Mouse (Mus musculus): ENCODE results near the gene Prpsap1. TPM values are rescaled to one million over a fixed set of nuclear protein-coding genes. Genes with fewer than 3 reads are reported as not detected.
A peak's percentile ranks its signal among the peaks of the same experiment; 100 is the strongest.
"Not testable (repeated sequence)": the region's sequence is repeated elsewhere in the genome, so short reads cannot be mapped to it uniquely, and the experiment has no call there.

The Prpsap1 gene
- polyA plus RNA-seq, 1 experiment from 2014 or later: 45.1 TPM

DNA sequence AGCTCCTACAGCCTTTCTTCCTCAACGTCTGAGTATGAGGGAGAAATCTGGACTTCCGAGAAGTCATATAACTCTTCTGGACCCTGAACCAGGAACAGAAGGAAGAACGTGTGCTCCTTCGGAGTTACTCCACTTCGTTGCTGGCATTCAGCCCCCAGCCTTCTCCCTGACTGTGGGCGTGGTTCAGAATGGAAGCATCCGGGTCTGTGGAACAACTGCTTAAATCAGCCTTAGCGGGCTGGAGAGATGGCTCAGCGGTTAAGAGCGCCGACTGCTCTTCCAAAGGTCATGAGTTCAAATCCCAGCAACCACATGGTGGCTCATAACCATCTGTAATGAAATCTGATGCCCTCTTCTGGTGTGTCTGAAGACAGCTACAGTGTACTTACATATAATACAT lies 67.7 kb downstream of the Prpsap1 start:
- ATAC-seq (ENCODE audit: insufficient read depth); H3K27me3 ChIP-seq; H3K27ac ChIP-seq (replicated peaks); H3K9ac ChIP-seq; H3K4me3 ChIP-seq (replicated peaks); H3K4me2 ChIP-seq; H3K9me3 ChIP-seq (replicated peaks); H3K36me3 ChIP-seq (replicated peaks): not testable (repeated sequence)
- peaks cover 42% of the 10 kb centered on the region for H3K4me1 ChIP-seq (replicated peaks)
- WGBS (ENCODE audit: insufficient replicate concordance): 83% methylated on average over 11 of the region's 11 CpGs

DNA sequence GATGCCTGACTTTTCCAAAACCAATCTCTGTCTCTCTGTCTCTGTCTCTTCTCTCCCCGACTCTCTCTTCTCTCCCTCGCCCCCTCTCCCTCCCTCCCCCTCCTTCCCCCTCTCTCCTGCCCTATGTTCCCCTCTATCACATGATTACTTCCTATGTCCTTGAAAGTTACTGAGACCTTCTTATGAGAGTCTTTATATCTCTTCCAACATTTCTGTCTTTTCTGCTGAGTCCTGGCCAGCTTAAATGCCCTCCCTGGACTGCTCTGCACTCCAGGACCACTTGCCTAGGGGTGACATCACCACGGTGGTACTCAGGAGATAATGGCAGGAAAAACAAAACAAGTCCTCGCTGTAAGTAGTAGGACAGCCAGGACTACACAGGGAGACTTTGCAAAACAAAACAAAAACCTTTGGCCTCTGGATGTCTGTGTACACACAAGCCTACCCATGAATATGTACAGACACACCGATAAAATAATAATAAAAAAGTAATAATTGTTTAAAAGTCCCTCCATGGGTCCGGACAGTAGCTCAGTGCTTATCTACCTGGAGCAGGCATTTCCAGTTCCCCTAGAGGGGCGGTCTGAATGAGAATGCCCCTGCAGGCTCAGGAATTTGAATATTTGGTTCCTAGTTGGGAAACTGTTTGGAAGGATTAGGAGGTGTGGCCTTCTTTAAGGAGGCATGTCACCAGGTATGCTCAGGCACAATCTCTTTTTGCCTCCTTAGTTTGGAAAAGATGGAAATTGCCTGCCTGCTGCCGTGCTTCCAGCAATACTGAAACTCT lies 69.2 kb downstream of the Prpsap1 start:
- Histone ChIP-seq H3K9ac (no peak overlapping the region), H3K4me2 (no peak overlapping the region), H3K36me3 (replicated peaks) (no peaks in the 10 kb centered on the region), H3K4me3 (replicated peaks) (no peak overlapping the region), H3K9me3 (replicated peaks) (no peaks in the 10 kb centered on the region), H3K27ac (replicated peaks) (0 out of 2 replicates have a peak overlapping the region, but pooled peaks have one; percentile 39), H3K4me1 (replicated peaks) (peaks cover 27% of the 10 kb centered on the region), H3K27me3 (no peaks in the 10 kb centered on the region)
- 22% methylated on average over 8 of the region's 8 CpGs for WGBS (ENCODE audit: insufficient replicate concordance)
- ATAC-seq (ENCODE audit: insufficient read depth): no peak

DNA sequence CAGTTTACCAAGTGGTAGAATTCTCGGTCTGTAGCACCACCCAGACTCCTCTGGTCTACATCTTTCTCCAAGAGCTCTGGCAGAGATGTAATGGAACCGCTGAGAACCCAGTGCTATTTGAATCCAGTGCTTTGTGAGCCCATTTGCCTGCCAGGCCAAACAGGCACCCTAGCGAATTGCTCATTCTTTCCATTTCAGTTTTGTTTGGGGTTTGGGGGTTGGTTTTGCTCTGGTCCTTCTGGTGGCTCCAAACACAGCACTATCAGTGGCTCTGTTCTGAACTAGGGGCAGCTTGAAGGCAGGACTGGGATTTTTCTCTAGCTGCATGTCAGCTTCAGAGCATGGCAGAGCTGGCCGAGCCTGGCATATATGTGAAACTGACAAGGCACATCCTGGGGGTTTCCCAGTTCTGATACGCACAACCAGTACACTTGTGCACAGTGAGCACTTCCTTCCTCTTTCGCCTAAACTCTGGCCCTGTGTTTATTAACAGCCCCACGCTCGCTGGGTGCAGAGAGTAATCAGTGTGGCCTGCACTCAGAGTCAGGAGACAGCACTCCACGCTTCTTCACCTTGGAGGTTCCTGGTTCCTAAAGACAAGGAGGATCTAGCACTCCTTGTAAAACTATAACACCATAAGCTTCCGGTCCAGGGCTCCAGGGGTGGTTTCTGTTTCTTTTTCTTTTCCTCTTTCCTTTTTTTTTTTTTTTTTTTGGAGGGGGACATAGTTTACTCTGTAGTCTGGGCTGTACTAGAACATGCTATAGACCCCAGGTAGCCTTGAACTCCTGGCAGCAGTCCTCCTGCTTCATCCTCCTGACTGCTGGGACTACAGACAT lies 70.0 kb downstream of the Prpsap1 start:
- no peak overlapping the region for H3K4me2 ChIP-seq
- peaks cover 20% of the 10 kb centered on the region for H3K4me1 ChIP-seq (replicated peaks)
- WGBS (ENCODE audit: insufficient replicate concordance): 32% methylated on average over 10 of the region's 10 CpGs
- H3K4me3 ChIP-seq (replicated peaks): no peak overlapping the region
- peak; percentile 38; the same call in 1 of the 2 replicates for ATAC-seq (ENCODE audit: insufficient read depth)
- peak overlapping the region; percentile 39; the same call in 1 of the 2 replicates for H3K27ac ChIP-seq (replicated peaks)
- no peaks in the 10 kb centered on the region for H3K27me3 ChIP-seq
- H3K36me3 ChIP-seq (replicated peaks): no peaks in the 10 kb centered on the region
- H3K9ac ChIP-seq: no peak overlapping the region
- H3K9me3 ChIP-seq (replicated peaks): no peaks in the 10 kb centered on the region

DNA sequence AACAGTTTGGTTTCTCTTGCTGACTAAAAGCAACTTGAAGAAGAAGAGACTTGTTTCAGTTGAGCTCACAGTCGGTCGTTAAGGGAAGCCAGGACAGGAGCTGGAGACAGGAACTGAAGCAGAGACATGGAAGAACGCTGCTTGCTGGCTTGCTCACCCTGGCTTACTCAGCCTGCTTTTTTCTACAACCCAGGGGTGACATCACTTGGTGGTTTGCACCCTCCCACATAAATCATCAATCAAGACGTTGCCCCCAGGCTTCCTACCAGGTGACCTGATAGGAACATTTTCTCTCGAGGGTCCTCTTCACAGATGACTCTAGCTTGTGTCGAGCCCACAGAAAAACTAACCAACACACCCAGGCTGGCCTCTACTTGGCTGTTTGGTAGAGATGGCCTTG lies 70.8 kb downstream of the Prpsap1 start:
- Histone ChIP-seq H3K9ac (no peak overlapping the region), H3K4me3 (replicated peaks) (no peak overlapping the region), H3K27ac (replicated peaks) (no peak overlapping the region), H3K36me3 (replicated peaks) (no peaks in the 10 kb centered on the region), H3K4me2 (no peak overlapping the region), H3K27me3 (no peaks in the 10 kb centered on the region), H3K4me1 (replicated peaks) (peaks cover 20% of the 10 kb centered on the region), H3K9me3 (replicated peaks) (no peaks in the 10 kb centered on the region)
- 57% methylated on average over 6 of the region's 6 CpGs for WGBS (ENCODE audit: insufficient replicate concordance)
- ATAC-seq (ENCODE audit: insufficient read depth): no peak

DNA sequence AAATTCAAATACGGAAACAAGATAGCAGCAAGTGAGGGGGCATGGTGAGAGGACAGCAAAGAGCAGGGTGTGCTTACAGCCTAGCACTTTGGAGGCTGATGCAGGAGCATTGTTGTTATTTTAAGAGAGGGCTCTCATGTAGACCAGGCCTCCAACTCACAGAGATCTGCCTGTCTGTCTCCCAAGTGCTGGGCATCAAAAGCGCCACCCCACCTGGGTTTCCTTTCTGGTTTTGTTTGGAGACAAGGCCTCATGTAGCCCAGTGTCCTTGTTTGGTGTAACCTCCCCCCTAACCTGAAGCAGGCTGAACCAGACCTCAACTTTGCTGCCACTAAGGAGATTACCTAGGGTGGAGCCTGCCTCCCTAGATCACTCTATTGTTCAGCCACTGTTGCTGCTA lies 71.4 kb downstream of the Prpsap1 start:
- H3K4me1 ChIP-seq (replicated peaks): peaks cover 23% of the 10 kb centered on the region
- H3K27me3 ChIP-seq: no peaks in the 10 kb centered on the region
- H3K4me3 ChIP-seq (replicated peaks): no peak overlapping the region
- WGBS (ENCODE audit: insufficient replicate concordance): 76% methylated on average over 2 of the region's 2 CpGs
- no peak overlapping the region for H3K9ac ChIP-seq
- H3K9me3 ChIP-seq (replicated peaks): no peaks in the 10 kb centered on the region
- H3K36me3 ChIP-seq (replicated peaks): no peaks in the 10 kb centered on the region
- H3K4me2 ChIP-seq: no peak overlapping the region
- no peak for ATAC-seq (ENCODE audit: insufficient read depth)
- no peak overlapping the region for H3K27ac ChIP-seq (replicated peaks)

DNA sequence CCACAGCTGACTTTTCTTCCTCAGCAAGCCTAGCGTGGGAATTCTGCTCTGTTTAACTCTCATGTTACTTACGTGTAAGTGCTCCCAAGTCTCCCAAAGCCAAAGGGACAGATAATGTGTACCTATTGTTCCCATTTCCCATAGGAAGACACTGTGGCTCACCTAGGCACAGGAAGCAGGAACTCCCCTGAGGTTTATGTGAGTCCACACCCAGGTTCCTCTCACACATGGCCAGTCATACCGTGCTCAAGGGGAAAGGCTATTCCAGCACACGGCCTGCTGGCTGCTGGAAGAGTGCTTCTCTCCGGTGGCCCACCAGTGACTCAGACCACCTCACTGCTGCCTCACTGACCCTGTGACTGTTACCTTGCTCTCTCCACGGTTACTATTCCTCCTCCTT lies 72.9 kb downstream of the Prpsap1 start:
- Histone ChIP-seq H3K9me3 (replicated peaks) (no peaks in the 10 kb centered on the region), H3K36me3 (replicated peaks) (no peaks in the 10 kb centered on the region), H3K9ac (no peak overlapping the region), H3K27me3 (0 out of 2 replicates have a peak, but pooled peaks cover 4% of the 10 kb centered on the region), H3K4me2 (no peak overlapping the region), H3K27ac (replicated peaks) (no peak overlapping the region), H3K4me3 (replicated peaks) (no peak overlapping the region), H3K4me1 (replicated peaks) (peaks cover 23% of the 10 kb centered on the region)
- no peak for ATAC-seq (ENCODE audit: insufficient read depth)
- WGBS (ENCODE audit: insufficient replicate concordance): 64% methylated on average over 6 of the region's 6 CpGs

Other genes with a start within 250 kb of the Prpsap1 start
- gene Srp68, start 220.0 kb downstream of the Prpsap1 start, polyA plus RNA-seq (2015; fragmentation: Nextera tagmentation; extraction: Ambion mirVana): 37.2 and 40.2 TPM in 2 replicates
- gene Galr2, start 213.3 kb downstream of the Prpsap1 start, polyA plus RNA-seq (2015; fragmentation: Nextera tagmentation; extraction: Ambion mirVana): not detected in 2 replicates
- 19.1 and 20.1 TPM in 2 replicates for gene Exoc7, start 187.0 kb downstream of the Prpsap1 start, polyA plus RNA-seq (2015; fragmentation: Nextera tagmentation; extraction: Ambion mirVana)
- gene Foxj1, start 158.8 kb downstream of the Prpsap1 start, polyA plus RNA-seq (2015; fragmentation: Nextera tagmentation; extraction: Ambion mirVana): 0.78 and 1.1 TPM in 2 replicates
- 1.0 and 1.4 TPM in 2 replicates for gene Rnf157, start 81.2 kb downstream of the Prpsap1 start, polyA plus RNA-seq (2015; fragmentation: Nextera tagmentation; extraction: Ambion mirVana)
- gene Ubald2, start 60.1 kb downstream of the Prpsap1 start, polyA plus RNA-seq (2015; fragmentation: Nextera tagmentation; extraction: Ambion mirVana): 33.1 and 33.9 TPM in 2 replicates
- not detected in 2 replicates for gene Qrich2, start 28.0 kb downstream of the Prpsap1 start, polyA plus RNA-seq (2015; fragmentation: Nextera tagmentation; extraction: Ambion mirVana)
- gene Sphk1, start 36.7 kb upstream of the Prpsap1 start, polyA plus RNA-seq (2015; fragmentation: Nextera tagmentation; extraction: Ambion mirVana): 28.8 and 32.7 TPM in 2 replicates
- gene Ube2o, start 87.2 kb upstream of the Prpsap1 start, polyA plus RNA-seq (2015; fragmentation: Nextera tagmentation; extraction: Ambion mirVana): 38.1 and 51.7 TPM in 2 replicates
- not detected in 2 replicates for gene Aanat, start 92.2 kb upstream of the Prpsap1 start, polyA plus RNA-seq (2015; fragmentation: Nextera tagmentation; extraction: Ambion mirVana)
- gene Rhbdf2, start 132.8 kb upstream of the Prpsap1 start, polyA plus RNA-seq (2015; fragmentation: Nextera tagmentation; extraction: Ambion mirVana): 7.2 and 7.5 TPM in 2 replicates
- gene Prcd, start 159.3 kb upstream of the Prpsap1 start, polyA plus RNA-seq (2015; fragmentation: Nextera tagmentation; extraction: Ambion mirVana): 0.16 and 0.29 TPM in 2 replicates
- 0.84 and 1.0 TPM in 2 replicates for gene Cygb, start 160.1 kb upstream of the Prpsap1 start, polyA plus RNA-seq (2015; fragmentation: Nextera tagmentation; extraction: Ambion mirVana)

Data from liver, embryonic 15.5 days (tissue).